Mouse (Mus musculus) neural tube, embryonic 14.5 days (tissue): ENCODE data around the gene Hist1h2bl. TPM values are rescaled to one million over a fixed set of nuclear protein-coding genes. Genes with fewer than 3 reads are reported as not detected.

ENCODE experiments used
- ATAC-seq: fragments of 200-750 bp; cut with Nextera tagmentation; 2 replicates; pipeline ENCODE4 v1.8.0; 2017; ENCODE audit warnings: low read depth, mild to moderate bottlenecking, moderate TSS enrichment, moderate library complexity
- H3K27ac ChIP-seq: fragments of 300-500 bp; sonication (generic); 2 replicates; pipeline ENCODE4 v1.5.1; 2014; ENCODE audit warnings: low read depth, mild to moderate bottlenecking, control low read depth, low read length, moderate library complexity, mixed read lengths
- H3K27me3 ChIP-seq: fragments of 300-500 bp; sonication (generic); 2 replicates; pipeline ENCODE4 v1.6.1; 2014; ENCODE audit warnings: low read length; ENCODE audit not compliant: control insufficient read depth, insufficient read depth
- H3K36me3 ChIP-seq: fragments of 300-500 bp; sonication (generic); 2 replicates; pipeline ENCODE4 v1.6.1; 2014; ENCODE audit warnings: low read length, mixed read lengths; ENCODE audit not compliant: control insufficient read depth, insufficient read depth
- H3K4me1 ChIP-seq: fragments of 300-500 bp; sonication (generic); 2 replicates; pipeline ENCODE4 v1.6.1; 2014; ENCODE audit warnings: low read length; ENCODE audit not compliant: control insufficient read depth, insufficient read depth
- H3K4me2 ChIP-seq: fragments of 300-500 bp; sonication (generic); 2 replicates; pipeline ENCODE4 v1.6.1; 2014; ENCODE audit warnings: mild to moderate bottlenecking, low read depth, low read length, control low read depth
- H3K4me3 ChIP-seq: fragments of 300-500 bp; sonication (generic); 2 replicates; pipeline ENCODE4 v1.5.1; 2014; ENCODE audit warnings: low read depth, low read length, control low read depth, mixed read lengths
- H3K9ac ChIP-seq: fragments of 300-500 bp; sonication (generic); replicated peaks from 2 replicates; pipeline ENCODE4 v1.6.1; 2014; ENCODE audit warnings: low read depth, mild to moderate bottlenecking, control low read depth, low read length, mixed read lengths
- H3K9me3 ChIP-seq: fragments of 300-500 bp; sonication (generic); 2 replicates; pipeline ENCODE4 v1.6.1; 2016; ENCODE audit warnings: low read length; ENCODE audit not compliant: control insufficient read depth
- WGBS: fragments of 180-500 bp; shearing (Covaris S2); extraction: QIAGEN DNeasy Blood & Tissue Kit; methylation state at CpG from one replicate; pipeline ENCODE4 v1.1.7; 2014; 5-methylcytosine and 5-hydroxymethylcytosine counted together
- microRNA-seq: library from miRNA; unstranded; fragments of <30 nt; microRNA quantifications from one replicate; pipeline ENCODE4, GENCODE M21; 2016
- polyA plus RNA-seq: library from polyadenylated mRNA; unstranded; fragments of >200 nt; fragmentation: Nextera tagmentation; extraction: Ambion mirVana; gene quantifications from 2 replicates; pipeline ENCODE4 v1.2.1, GENCODE M21; 2014

Hist1h2bl gene
- polyA plus RNA-seq, 1 experiment from 2014 or later: not detected

GRCm38 (mm10) chr13:21677305-21677704 lies 38.6 kb downstream of the Hist1h2bl start, which contains the start of gene Olfr1360:
Gene Olfr1360, minus strand, starts transcription at chr13:21677405.
- Histone ChIP-seq H3K9me3 (no peaks in the 10 kb centered on the region), H3K27me3 (no peaks in the 10 kb centered on the region), H3K36me3 (no peaks in the 10 kb centered on the region), H3K9ac (no peak within 1 kb of the TSS), H3K27ac (no peak within 1 kb of the TSS), H3K4me1 (no peaks in the 10 kb centered on the region), H3K4me3 (no peak within 1 kb of the TSS), H3K4me2 (no peak within 1 kb of the TSS)
- WGBS: 81% methylated on average over 2 of the region's 2 CpGs
- no peak for ATAC-seq

Small RNA genes within 50 kb of the gene (microRNA-seq; reads per million reads assigned to microRNA genes)
- gene Gm44357: not detected
- gene Gm44367: not detected
- not detected for gene Gm44454

Other genes starting within 250 kb of the Hist1h2bl start
- 3.0 and 3.9 TPM in 2 replicates for gene Nkapl, start 247.6 kb downstream of the Hist1h2bl start, polyA plus RNA-seq
- gene Zkscan4, start 237.2 kb downstream of the Hist1h2bl start, polyA plus RNA-seq: 10.5 and 11.3 TPM in 2 replicates
- not detected in 2 replicates for gene Gm10065, start 236.7 kb downstream of the Hist1h2bl start, polyA plus RNA-seq
- gene AK157302, start 220.9 kb downstream of the Hist1h2bl start, polyA plus RNA-seq: 0.18 and 0.67 TPM in 2 replicates
- gene Gm11273, start 214.7 kb downstream of the Hist1h2bl start, polyA plus RNA-seq: 8.3 and 8.5 TPM in 2 replicates
- gene Zkscan8, start 185.0 kb downstream of the Hist1h2bl start, polyA plus RNA-seq: 7.0 and 9.5 TPM in 2 replicates
- 0.11 and 0.17 TPM in 2 replicates for gene Olfr1366, start 173.3 kb downstream of the Hist1h2bl start, polyA plus RNA-seq
- 0.13 TPM in 1 of 2 replicates, not detected in the other for gene Olfr1535, start 156.2 kb downstream of the Hist1h2bl start, polyA plus RNA-seq
- gene Olfr1364, start 134.4 kb downstream of the Hist1h2bl start, polyA plus RNA-seq: not detected in 2 replicates
- gene Olfr1362, start 102.1 kb downstream of the Hist1h2bl start, polyA plus RNA-seq: not detected in 2 replicates
- not detected in 2 replicates for gene Olfr11, start 73.6 kb downstream of the Hist1h2bl start, polyA plus RNA-seq
- gene Olfr1361, start 52.8 kb downstream of the Hist1h2bl start, polyA plus RNA-seq: not detected in 2 replicates
- not detected in 2 replicates for gene Olfr1360, start 38.7 kb downstream of the Hist1h2bl start, polyA plus RNA-seq
- gene Olfr1359, start 18.0 kb downstream of the Hist1h2bl start, polyA plus RNA-seq: not detected in 2 replicates
- gene Hist1h2ai, start 279 bp upstream of the Hist1h2bl start, polyA plus RNA-seq: 7.0 and 9.4 TPM in 2 replicates
- 0.79 and 2.4 TPM in 2 replicates for gene Hist1h3h, start 1.5 kb upstream of the Hist1h2bl start, polyA plus RNA-seq
- gene Hist1h2bm, start 5.9 kb upstream of the Hist1h2bl start, polyA plus RNA-seq: 0.82 TPM in 1 of 2 replicates, not detected in the other
- gene Hist1h4j, start 18.9 kb upstream of the Hist1h2bl start, polyA plus RNA-seq: 0.37 and 0.75 TPM in 2 replicates
- gene Hist1h4k, start 34.4 kb upstream of the Hist1h2bl start, polyA plus RNA-seq: 1.2 TPM in 1 of 2 replicates, not detected in the other
- gene Hist1h2ak, start 37.7 kb upstream of the Hist1h2bl start, polyA plus RNA-seq: 1.4 and 2.9 TPM in 2 replicates
- 1.0 TPM in 1 of 2 replicates, not detected in the other for gene Hist1h2bn, start 38.0 kb upstream of the Hist1h2bl start, polyA plus RNA-seq
- 0.68 and 1.3 TPM in 2 replicates for gene Hist1h1b, start 64.5 kb upstream of the Hist1h2bl start, polyA plus RNA-seq
- gene Hist1h3i, start 67.2 kb upstream of the Hist1h2bl start, polyA plus RNA-seq: 21.5 and 30.1 TPM in 2 replicates
- gene Hist1h2an, start 71.1 kb upstream of the Hist1h2bl start, polyA plus RNA-seq: not detected in 2 replicates
- 0.54 TPM in 1 of 2 replicates, not detected in the other for gene Hist1h2bp, start 71.3 kb upstream of the Hist1h2bl start, polyA plus RNA-seq
- gene Hist1h2bq, start 94.1 kb upstream of the Hist1h2bl start, polyA plus RNA-seq: 2.4 and 4.5 TPM in 2 replicates
- not detected in 2 replicates for gene Hist1h2ao, start 94.3 kb upstream of the Hist1h2bl start, polyA plus RNA-seq
- gene Hist1h4m, start 95.6 kb upstream of the Hist1h2bl start, polyA plus RNA-seq: 1.5 TPM in 1 of 2 replicates, not detected in the other
- 4.7 and 7.3 TPM in 2 replicates for gene Hist1h4n, start 116.1 kb upstream of the Hist1h2bl start, polyA plus RNA-seq
- gene Hist1h2ap, start 117.4 kb upstream of the Hist1h2bl start, polyA plus RNA-seq: 268 and 373 TPM in 2 replicates
- 2.4 and 4.8 TPM in 2 replicates for gene Hist1h2br, start 117.6 kb upstream of the Hist1h2bl start, polyA plus RNA-seq
- 16.4 and 17.1 TPM in 2 replicates for gene Zfp184, start 229.0 kb upstream of the Hist1h2bl start, polyA plus RNA-seq